Mouse (Mus musculus): Measurements from ENCODE around the gene Fam169b. TPM values are rescaled to one million over a fixed set of nuclear protein-coding genes. Genes with fewer than 3 reads are reported as not detected.
"Not testable (repeated sequence)": the region's sequence is repeated elsewhere in the genome, so short reads cannot be mapped to it uniquely, and the experiment has no call there.

The Fam169b gene
- polyA plus RNA-seq, 1 experiment from 2014 or later = 0.26 TPM

DNA sequence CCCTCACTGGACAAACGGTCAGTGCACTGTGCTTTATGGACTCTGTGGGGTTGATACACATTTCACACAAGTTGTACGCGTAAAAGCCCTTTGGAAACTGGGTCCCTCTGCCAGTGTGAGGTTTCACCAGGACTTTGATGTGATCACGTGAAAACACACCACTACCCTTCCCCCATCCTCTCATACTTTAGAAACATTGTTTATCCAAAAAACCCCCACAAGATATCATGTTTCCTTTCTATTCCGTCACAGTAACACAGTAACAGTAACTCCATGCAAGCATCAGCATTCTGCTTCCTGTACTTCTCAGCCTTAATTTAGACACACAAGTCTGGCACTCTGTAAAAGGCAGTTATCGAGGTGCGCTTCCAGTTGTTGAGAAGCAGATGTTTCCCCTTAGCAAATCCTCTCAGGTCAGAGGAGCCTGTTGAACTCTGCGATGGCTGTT, 12.2 kb downstream of the Fam169b start:
- ATAC-seq (replicated peaks; ENCODE audit: low FRiP score) (no peak), DNase-seq (ENCODE audit: low spot score) (no peak)
- H3K4me3 ChIP-seq (ENCODE audit: low read depth, low read length) = no peak overlapping the region
- no peaks in the 10 kb centered on the region for H3K9me3 ChIP-seq (ENCODE audit: control insufficient read depth, low read length)
- no peaks in the 10 kb centered on the region for H3K4me1 ChIP-seq (replicated peaks; ENCODE audit: control insufficient read depth, insufficient read depth, low read length)
- 63% methylated on average over 8 of the region's 8 CpGs for WGBS
- H3K27me3 ChIP-seq (replicated peaks; ENCODE audit: control insufficient read depth, insufficient read depth, low read length) = no peaks in the 10 kb centered on the region
- no peaks in the 10 kb centered on the region for H3K36me3 ChIP-seq (ENCODE audit: control insufficient read depth, insufficient read depth, low read length)
- H3K27ac ChIP-seq (ENCODE audit: low read depth, low read length) = no peak overlapping the region
- no peak overlapping the region for H3K9ac ChIP-seq (ENCODE audit: low read depth, low read length)
- H3K4me2 ChIP-seq = no peak overlapping the region

DNA sequence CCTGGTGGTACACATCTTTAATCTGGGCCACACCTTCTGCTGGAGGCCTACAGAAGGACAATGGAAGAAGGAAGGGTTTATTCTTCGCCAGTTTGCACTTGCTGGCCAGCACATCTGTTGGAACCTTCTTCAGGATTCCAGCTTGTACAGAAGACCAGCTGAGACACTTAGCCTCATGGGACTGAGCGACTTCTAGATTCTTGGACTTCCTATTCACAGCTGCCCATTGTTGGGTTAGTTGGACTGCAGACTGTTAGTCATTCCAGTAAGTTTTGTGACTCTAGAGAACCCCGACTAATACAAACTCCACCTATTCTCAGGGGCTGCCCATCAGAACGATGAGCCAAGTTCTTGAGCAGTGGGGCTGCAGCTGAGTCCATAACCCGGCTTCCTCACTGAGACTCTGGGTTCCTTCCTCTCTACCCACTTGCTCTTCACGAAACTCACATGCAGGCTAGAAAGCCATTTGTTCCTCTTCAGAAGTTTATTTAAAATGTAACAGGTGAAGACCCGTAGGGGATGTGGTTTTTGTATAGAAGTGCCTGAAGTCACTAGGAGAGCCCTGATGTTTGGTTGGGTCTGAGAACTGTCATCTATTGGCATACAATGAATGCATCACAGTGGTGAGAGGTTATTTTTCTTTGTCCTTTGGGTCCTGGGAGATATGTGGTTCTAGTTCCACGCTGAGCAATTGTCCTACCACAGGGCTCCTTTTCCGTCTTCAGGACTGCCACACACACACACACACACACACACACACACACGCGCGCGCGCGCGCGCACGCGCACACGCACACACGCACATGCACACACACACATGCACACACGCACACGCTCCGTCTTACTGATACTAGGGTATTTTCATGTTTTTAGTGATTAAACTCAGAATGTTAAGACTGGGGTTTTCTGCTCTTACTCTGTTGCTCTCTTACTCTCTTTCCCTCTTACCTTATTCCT, 13.2 kb downstream of the Fam169b start:
- H3K36me3 ChIP-seq (ENCODE audit: control insufficient read depth, insufficient read depth, low read length) = no peaks in the 10 kb centered on the region
- no peak for ATAC-seq (replicated peaks; ENCODE audit: low FRiP score)
- H3K4me2 ChIP-seq = no peak overlapping the region
- 90% methylated on average over 24 of the region's 24 CpGs for WGBS
- H3K27ac ChIP-seq (ENCODE audit: low read depth, low read length) = no peak overlapping the region
- H3K4me1 ChIP-seq (replicated peaks; ENCODE audit: control insufficient read depth, insufficient read depth, low read length) = no peaks in the 10 kb centered on the region
- DNase-seq (ENCODE audit: low spot score) = no peak
- H3K9ac ChIP-seq (ENCODE audit: low read depth, low read length) = no peak overlapping the region
- H3K9me3 ChIP-seq (ENCODE audit: control insufficient read depth, low read length) = no peaks in the 10 kb centered on the region
- H3K27me3 ChIP-seq (replicated peaks; ENCODE audit: control insufficient read depth, insufficient read depth, low read length) = no peaks in the 10 kb centered on the region
- H3K4me3 ChIP-seq (ENCODE audit: low read depth, low read length) = no peak overlapping the region

DNA sequence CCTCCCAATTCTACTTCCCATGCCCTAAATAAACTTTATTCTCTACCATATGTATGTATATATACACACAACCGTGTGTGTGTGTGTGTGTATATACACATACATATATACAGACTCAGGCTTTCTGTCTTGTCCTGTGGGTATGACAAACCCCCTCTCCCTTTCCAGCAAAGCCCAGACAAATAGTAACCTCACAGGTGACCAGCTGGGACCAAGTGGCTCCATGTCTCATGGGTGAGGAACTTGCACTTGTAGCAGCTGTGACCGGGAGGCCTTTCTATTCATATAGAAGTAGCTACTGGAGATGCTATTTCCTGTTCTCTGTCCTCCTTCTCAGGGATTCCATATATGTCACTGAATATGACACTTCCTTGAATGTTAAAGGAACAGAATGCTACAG, 13.9 kb downstream of the Fam169b start:
- H3K4me2 ChIP-seq = no peak overlapping the region
- no peaks in the 10 kb centered on the region for H3K9me3 ChIP-seq (ENCODE audit: control insufficient read depth, low read length)
- 74% methylated on average over 2 of the region's 2 CpGs for WGBS
- H3K27ac ChIP-seq (ENCODE audit: low read depth, low read length) = no peak overlapping the region
- H3K9ac ChIP-seq (ENCODE audit: low read depth, low read length) = no peak overlapping the region
- ATAC-seq (replicated peaks; ENCODE audit: low FRiP score) (no peak), DNase-seq (ENCODE audit: low spot score) (no peak)
- H3K27me3 ChIP-seq (replicated peaks; ENCODE audit: control insufficient read depth, insufficient read depth, low read length) = no peaks in the 10 kb centered on the region
- no peak overlapping the region for H3K4me3 ChIP-seq (ENCODE audit: low read depth, low read length)
- no peaks in the 10 kb centered on the region for H3K36me3 ChIP-seq (ENCODE audit: control insufficient read depth, insufficient read depth, low read length)
- H3K4me1 ChIP-seq (replicated peaks; ENCODE audit: control insufficient read depth, insufficient read depth, low read length) = no peaks in the 10 kb centered on the region

DNA sequence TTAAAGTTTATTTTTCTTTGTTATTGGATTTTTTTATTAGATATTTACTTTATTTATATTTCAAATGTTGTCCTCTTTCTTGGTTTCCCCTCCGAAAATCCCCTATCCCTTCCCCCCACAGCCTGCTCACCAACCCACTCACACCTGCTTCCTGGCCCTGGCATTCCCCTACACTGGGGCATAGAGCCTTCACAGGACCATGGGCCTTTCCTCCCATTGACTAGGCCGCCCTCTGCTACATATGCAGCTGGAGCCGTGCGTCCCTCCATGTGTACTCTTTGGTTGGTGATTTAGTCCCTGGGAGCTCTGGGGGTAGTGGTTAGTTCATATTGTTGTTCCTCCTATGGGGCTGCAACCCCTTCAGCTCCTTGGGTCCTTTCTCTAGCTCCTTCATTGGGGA, 14.4 kb downstream of the Fam169b start:
- 86% methylated on average over 4 of the region's 4 CpGs for WGBS
- not testable (repeated sequence) for ATAC-seq (replicated peaks; ENCODE audit: low FRiP score); H3K4me3 ChIP-seq (ENCODE audit: low read depth, low read length); H3K27ac ChIP-seq (ENCODE audit: low read depth, low read length); H3K9me3 ChIP-seq (ENCODE audit: control insufficient read depth, low read length); DNase-seq (ENCODE audit: low spot score); H3K4me2 ChIP-seq; H3K9ac ChIP-seq (ENCODE audit: low read depth, low read length); H3K36me3 ChIP-seq (ENCODE audit: control insufficient read depth, insufficient read depth, low read length); H3K4me1 ChIP-seq (replicated peaks; ENCODE audit: control insufficient read depth, insufficient read depth, low read length); H3K27me3 ChIP-seq (replicated peaks; ENCODE audit: control insufficient read depth, insufficient read depth, low read length)

DNA sequence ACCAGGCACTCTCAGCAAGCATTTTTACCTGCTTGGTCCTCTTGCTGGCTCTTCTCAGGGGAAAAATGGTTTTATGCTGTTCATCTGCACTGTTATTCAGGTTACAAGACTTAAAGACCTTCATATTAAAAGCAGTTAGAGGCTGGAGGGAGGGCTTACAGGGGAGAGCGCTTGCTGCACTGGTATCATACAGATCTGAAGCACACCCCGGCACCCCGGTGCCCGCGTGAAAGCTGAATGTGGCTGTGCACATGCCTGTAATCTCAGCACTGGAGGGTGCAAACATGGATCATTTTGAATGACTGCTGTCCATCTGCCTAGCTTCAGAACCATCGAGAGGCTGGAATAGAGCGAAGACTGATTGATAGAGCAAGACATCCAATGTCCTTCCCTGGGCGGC, 15.4 kb downstream of the Fam169b start:
- H3K9me3 ChIP-seq (ENCODE audit: control insufficient read depth, low read length) = no peaks in the 10 kb centered on the region
- no peak overlapping the region for H3K9ac ChIP-seq (ENCODE audit: low read depth, low read length)
- 96% methylated on average over 8 of the region's 8 CpGs for WGBS
- no peak for DNase-seq (ENCODE audit: low spot score)
- no peaks in the 10 kb centered on the region for H3K4me1 ChIP-seq (replicated peaks; ENCODE audit: control insufficient read depth, insufficient read depth, low read length)
- H3K27ac ChIP-seq (ENCODE audit: low read depth, low read length) = no peak overlapping the region
- no peak overlapping the region for H3K4me3 ChIP-seq (ENCODE audit: low read depth, low read length)
- no peaks in the 10 kb centered on the region for H3K27me3 ChIP-seq (replicated peaks; ENCODE audit: control insufficient read depth, insufficient read depth, low read length)
- no peak for ATAC-seq (replicated peaks; ENCODE audit: low FRiP score)
- no peaks in the 10 kb centered on the region for H3K36me3 ChIP-seq (ENCODE audit: control insufficient read depth, insufficient read depth, low read length)
- no peak overlapping the region for H3K4me2 ChIP-seq

DNA sequence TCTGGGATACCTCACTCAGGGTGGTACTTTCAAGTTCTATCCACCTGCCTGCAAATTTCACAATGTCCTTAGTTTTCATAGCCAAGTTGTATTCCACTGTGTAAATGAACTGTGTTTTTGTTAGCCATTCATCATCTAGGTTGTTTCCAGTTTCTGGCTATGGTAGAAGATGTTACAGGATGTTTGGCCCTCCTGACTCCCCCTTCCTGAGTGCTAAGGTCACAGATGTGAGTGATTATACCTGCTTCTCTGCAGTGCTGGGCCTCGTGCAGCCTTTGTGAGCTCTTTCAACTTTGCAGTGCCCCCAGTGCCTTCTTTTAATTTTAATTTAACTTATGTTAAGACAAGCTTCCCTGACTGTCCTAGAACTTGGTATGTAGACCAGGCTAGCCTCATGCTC, 18.0 kb downstream of the Fam169b start:
- no peaks in the 10 kb centered on the region for H3K36me3 ChIP-seq (ENCODE audit: control insufficient read depth, insufficient read depth, low read length)
- whole genome bisulfite sequencing = 63% methylated on average over 1 of the region's 1 CpGs
- no peak overlapping the region for H3K9ac ChIP-seq (ENCODE audit: low read depth, low read length)
- no peak for DNase-seq (ENCODE audit: low spot score)
- H3K27ac ChIP-seq (ENCODE audit: low read depth, low read length) = no peak overlapping the region
- ATAC-seq (replicated peaks; ENCODE audit: low FRiP score) = no peak
- H3K9me3 ChIP-seq (ENCODE audit: control insufficient read depth, low read length) = no peaks in the 10 kb centered on the region
- no peaks in the 10 kb centered on the region for H3K4me1 ChIP-seq (replicated peaks; ENCODE audit: control insufficient read depth, insufficient read depth, low read length)
- H3K4me3 ChIP-seq (ENCODE audit: low read depth, low read length) = no peak overlapping the region
- H3K27me3 ChIP-seq (replicated peaks; ENCODE audit: control insufficient read depth, insufficient read depth, low read length) = no peaks in the 10 kb centered on the region
- H3K4me2 ChIP-seq = no peak overlapping the region

DNA sequence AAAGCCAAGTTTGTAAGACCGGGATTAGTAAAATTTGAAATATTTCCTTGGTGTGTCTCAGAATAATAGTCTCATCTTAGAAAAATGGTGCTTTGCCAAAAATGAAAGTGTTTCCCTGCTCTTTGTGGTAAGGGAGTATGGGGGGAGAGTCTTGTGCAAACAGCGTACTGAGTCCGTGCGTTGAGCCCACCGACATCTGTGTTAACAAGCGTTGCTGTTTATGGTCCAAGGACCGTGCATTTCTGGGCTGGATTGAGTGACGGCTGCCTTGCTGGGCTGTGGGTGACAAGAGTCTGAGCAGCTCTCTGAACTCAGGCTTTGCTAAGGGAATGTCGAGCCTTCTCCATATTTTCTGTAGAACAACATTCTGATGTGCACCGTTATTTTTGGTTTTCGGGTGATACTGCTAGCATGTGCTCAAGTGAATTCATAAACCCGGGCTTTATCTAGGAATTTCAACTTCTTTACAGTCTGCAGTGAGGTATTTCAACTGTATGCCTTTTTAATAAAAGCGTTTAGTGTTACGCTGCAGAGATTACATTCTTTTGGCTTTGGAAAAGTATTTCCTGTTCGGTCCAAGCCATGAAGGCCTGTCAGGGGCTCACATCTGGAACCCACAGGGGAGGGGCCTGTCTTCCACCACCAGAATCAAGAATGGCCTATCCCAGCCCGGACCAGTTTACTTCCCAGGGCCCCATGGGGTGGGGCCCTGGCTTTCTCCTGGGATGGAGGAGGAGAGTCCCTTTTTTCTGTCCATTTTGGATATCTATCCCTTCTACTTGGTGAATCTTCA, 20.6 kb downstream of the Fam169b start:
- Histone ChIP-seq H3K9ac (ENCODE audit: low read depth, low read length) (no peak overlapping the region), H3K4me2 (no peak overlapping the region), H3K4me3 (ENCODE audit: low read depth, low read length) (no peak overlapping the region), H3K4me1 (replicated peaks; ENCODE audit: control insufficient read depth, insufficient read depth, low read length) (no peaks in the 10 kb centered on the region), H3K9me3 (ENCODE audit: control insufficient read depth, low read length) (no peaks in the 10 kb centered on the region), H3K36me3 (ENCODE audit: control insufficient read depth, insufficient read depth, low read length) (no peaks in the 10 kb centered on the region), H3K27ac (ENCODE audit: low read depth, low read length) (no peak overlapping the region), H3K27me3 (replicated peaks; ENCODE audit: control insufficient read depth, insufficient read depth, low read length) (no peaks in the 10 kb centered on the region)
- 81% methylated on average over 16 of the region's 16 CpGs for WGBS
- ATAC-seq (replicated peaks; ENCODE audit: low FRiP score) (no peak), DNase-seq (ENCODE audit: low spot score) (no peak)

DNA sequence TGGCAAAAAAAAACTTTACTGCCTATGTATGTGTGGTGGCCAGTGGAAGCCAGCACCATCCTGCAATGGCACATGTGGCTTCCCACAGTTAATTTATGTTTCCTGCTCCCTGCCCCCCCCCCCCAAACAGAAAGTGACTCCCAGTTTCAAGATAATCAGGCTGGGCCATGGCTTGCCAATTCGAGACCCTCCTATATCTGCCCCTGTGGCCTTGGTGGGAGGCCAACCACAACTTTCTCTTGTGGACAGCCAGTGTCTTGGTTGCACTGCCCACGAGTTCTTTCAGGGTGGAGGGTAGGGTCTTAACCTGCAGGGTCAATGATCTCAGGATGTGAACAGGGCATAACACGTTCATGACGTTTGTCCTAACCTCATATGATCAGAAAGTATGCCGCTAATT, 22.8 kb downstream of the Fam169b start:
- Histone ChIP-seq H3K36me3 (ENCODE audit: control insufficient read depth, insufficient read depth, low read length) (no peaks in the 10 kb centered on the region), H3K27me3 (replicated peaks; ENCODE audit: control insufficient read depth, insufficient read depth, low read length) (no peaks in the 10 kb centered on the region), H3K9ac (ENCODE audit: low read depth, low read length) (no peak overlapping the region), H3K9me3 (ENCODE audit: control insufficient read depth, low read length) (no peaks in the 10 kb centered on the region), H3K27ac (ENCODE audit: low read depth, low read length) (no peak overlapping the region), H3K4me2 (no peak overlapping the region), H3K4me3 (ENCODE audit: low read depth, low read length) (no peak overlapping the region), H3K4me1 (replicated peaks; ENCODE audit: control insufficient read depth, insufficient read depth, low read length) (no peaks in the 10 kb centered on the region)
- 76% methylated on average over 5 of the region's 5 CpGs for WGBS
- DNase-seq (ENCODE audit: low spot score) = no peak
- ATAC-seq (replicated peaks; ENCODE audit: low FRiP score) = no peak
